Mouse (Mus musculus) liver, embryonic 13.5 days (tissue): ENCODE measurements around the gene Shisa2. TPM values are rescaled to one million over a fixed set of nuclear protein-coding genes. Genes with fewer than 3 reads are reported as not detected.

Source experiments
- ATAC-seq: fragments of 200-750 bp; cut with Nextera tagmentation; 2 replicates; pipeline ENCODE4 v1.8.0; 2017; ENCODE audit warnings: low read depth, mild to moderate bottlenecking, moderate number of reproducible peaks, moderate library complexity
- DNase-seq: peaks from one replicate; pipeline ENCODE4 v3.0.0; 2022
- H3K27ac ChIP-seq: fragments of 300-500 bp; sonication (generic); 2 replicates; pipeline ENCODE4 v1.5.1; 2015; ENCODE audit warnings: moderate library complexity, mild to moderate bottlenecking, inconsistent platforms
- H3K27me3 ChIP-seq: fragments of 300-500 bp; sonication (generic); 2 replicates; pipeline ENCODE4 v1.6.1; 2015; ENCODE audit warnings: mild to moderate bottlenecking, inconsistent platforms
- H3K36me3 ChIP-seq: fragments of 300-500 bp; sonication (generic); 2 replicates; pipeline ENCODE4 v1.6.1; 2015; ENCODE audit warnings: mild to moderate bottlenecking, inconsistent platforms
- H3K4me1 ChIP-seq: fragments of 300-500 bp; sonication (generic); replicated peaks from 2 replicates; pipeline ENCODE4 v1.6.1; 2015; ENCODE audit warnings: inconsistent platforms
- H3K4me2 ChIP-seq: fragments of 300-500 bp; sonication (generic); 2 replicates; pipeline ENCODE4 v1.6.1; 2015; ENCODE audit warnings: inconsistent platforms, mild to moderate bottlenecking, moderate library complexity
- H3K4me3 ChIP-seq: fragments of 300-500 bp; sonication (generic); replicated peaks from 2 replicates; pipeline ENCODE4 v1.5.1; 2015; ENCODE audit warnings: mild to moderate bottlenecking, inconsistent platforms
- H3K9ac ChIP-seq: fragments of 300-500 bp; sonication (generic); 2 replicates; pipeline ENCODE4 v1.6.1; 2015; ENCODE audit warnings: mild to moderate bottlenecking, inconsistent platforms
- H3K9me3 ChIP-seq: fragments of 300-500 bp; sonication (generic); replicated peaks from 2 replicates; pipeline ENCODE4 v1.6.1; 2016; ENCODE audit warnings: inconsistent platforms
- WGBS: fragments of 180-500 bp; shearing (Covaris S2); methylation state at CpG from one replicate; pipeline ENCODE4 v1.1.7; 2015; ENCODE audit not compliant: insufficient replicate concordance; 5-methylcytosine and 5-hydroxymethylcytosine counted together
- polyA plus RNA-seq: library from polyadenylated mRNA; unstranded; fragments of >200 nt; fragmentation: Nextera tagmentation; extraction: Ambion mirVana; gene quantifications from 2 replicates; pipeline ENCODE4 v1.2.1, GENCODE M21; 2015

Shisa2 gene
- polyA plus RNA-seq, 1 experiment from 2014 or later, result 0.90 TPM

- Histone ChIP-seq H3K27ac (no peak overlapping the region), H3K9ac (no peak overlapping the region), H3K9me3 (no peaks in the 10 kb centered on the region), H3K36me3 (no peaks in the 10 kb centered on the region), H3K4me3 (no peak overlapping the region), H3K4me2 (no peak overlapping the region), H3K27me3 (peaks cover 10% of the 10 kb centered on the region), H3K4me1 (no peaks in the 10 kb centered on the region)
- DNase-seq (no peak), ATAC-seq (no peak)
- 62% methylated on average over 6 of the region's 6 CpGs for WGBS
Observed at GRCm38 (mm10) chr14:59632067-59632466, 7.0 kb downstream of the Shisa2 start.

- WGBS, result 75% methylated on average over 5 of the region's 5 CpGs
- no peak overlapping the region for H3K27ac ChIP-seq
- H3K4me3 ChIP-seq, result no peak overlapping the region
- no peaks in the 10 kb centered on the region for H3K27me3 ChIP-seq
- H3K36me3 ChIP-seq, result no peaks in the 10 kb centered on the region
- no peak overlapping the region for H3K4me2 ChIP-seq
- H3K4me1 ChIP-seq, result no peaks in the 10 kb centered on the region
- DNase-seq (no peak), ATAC-seq (no peak)
- no peak overlapping the region for H3K9ac ChIP-seq
- H3K9me3 ChIP-seq, result no peaks in the 10 kb centered on the region
Observed at GRCm38 (mm10) chr14:59633295-59633898, 8.3 kb downstream of the Shisa2 start.

- no peak for DNase-seq
- no peak for ATAC-seq
- Histone ChIP-seq H3K9me3 (no peaks in the 10 kb centered on the region), H3K4me1 (no peaks in the 10 kb centered on the region), H3K4me2 (no peak overlapping the region), H3K4me3 (no peak overlapping the region), H3K9ac (no peak overlapping the region), H3K27ac (no peak overlapping the region), H3K27me3 (no peaks in the 10 kb centered on the region), H3K36me3 (no peaks in the 10 kb centered on the region)
- WGBS, result 76% methylated on average over 9 of the region's 9 CpGs
Observed at GRCm38 (mm10) chr14:59633988-59634387, 8.9 kb downstream of the Shisa2 start.

GRCm38 (mm10) chr14:59638906-59639703 lies 14.0 kb downstream of the Shisa2 start:
- Histone ChIP-seq H3K4me1 (no peaks in the 10 kb centered on the region), H3K4me3 (no peak overlapping the region), H3K27me3 (no peaks in the 10 kb centered on the region), H3K9me3 (no peaks in the 10 kb centered on the region), H3K27ac (no peak overlapping the region), H3K4me2 (no peak overlapping the region), H3K36me3 (no peaks in the 10 kb centered on the region), H3K9ac (no peak overlapping the region)
- WGBS, result 47% methylated on average over 7 of the region's 7 CpGs
- ATAC-seq (no peak), DNase-seq (no peak)

GRCm38 (mm10) chr14:59641856-59642255 lies 16.7 kb downstream of the Shisa2 start:
- ATAC-seq (no peak), DNase-seq (no peak)
- peaks cover 6% of the 10 kb centered on the region for H3K4me1 ChIP-seq
- no peak overlapping the region for H3K4me3 ChIP-seq
- no peak overlapping the region for H3K4me2 ChIP-seq
- no peak overlapping the region for H3K27ac ChIP-seq
- WGBS, result 52% methylated on average over 5 of the region's 5 CpGs
- H3K9me3 ChIP-seq, result no peaks in the 10 kb centered on the region
- no peak overlapping the region for H3K9ac ChIP-seq
- H3K27me3 ChIP-seq, result no peaks in the 10 kb centered on the region
- no peaks in the 10 kb centered on the region for H3K36me3 ChIP-seq

GRCm38 (mm10) chr14:59643582-59643981 lies 18.5 kb downstream of the Shisa2 start:
- no peak overlapping the region for H3K9ac ChIP-seq
- no peaks in the 10 kb centered on the region for H3K27me3 ChIP-seq
- no peak overlapping the region for H3K27ac ChIP-seq
- H3K4me3 ChIP-seq, result no peak overlapping the region
- no peak for DNase-seq
- ATAC-seq, result no peak
- H3K4me2 ChIP-seq, result no peak overlapping the region
- peaks cover 6% of the 10 kb centered on the region for H3K4me1 ChIP-seq
- 7% methylated on average over 12 of the region's 12 CpGs for WGBS
- no peaks in the 10 kb centered on the region for H3K36me3 ChIP-seq
- no peaks in the 10 kb centered on the region for H3K9me3 ChIP-seq

- H3K27ac ChIP-seq, result no peak overlapping the region
- no peak overlapping the region for H3K4me3 ChIP-seq
- DNase-seq (no peak), ATAC-seq (no peak)
- WGBS, result 40% methylated on average over 1 of the region's 1 CpGs
- no peaks in the 10 kb centered on the region for H3K36me3 ChIP-seq
- H3K27me3 ChIP-seq, result no peaks in the 10 kb centered on the region
- no peak overlapping the region for H3K4me2 ChIP-seq
- no peak overlapping the region for H3K9ac ChIP-seq
- H3K4me1 ChIP-seq, result peaks cover 6% of the 10 kb centered on the region
- no peaks in the 10 kb centered on the region for H3K9me3 ChIP-seq
Observed at GRCm38 (mm10) chr14:59644166-59644565, 19.1 kb downstream of the Shisa2 start.

GRCm38 (mm10) chr14:59644896-59645295 lies 19.8 kb downstream of the Shisa2 start:
- Histone ChIP-seq H3K27ac (no peak overlapping the region), H3K4me2 (no peak overlapping the region), H3K36me3 (no peaks in the 10 kb centered on the region), H3K4me3 (no peak overlapping the region), H3K27me3 (no peaks in the 10 kb centered on the region), H3K4me1 (peaks cover 6% of the 10 kb centered on the region), H3K9me3 (no peaks in the 10 kb centered on the region), H3K9ac (no peak overlapping the region)
- WGBS, result 33% methylated on average over 3 of the region's 3 CpGs
- DNase-seq (no peak), ATAC-seq (no peak)

GRCm38 (mm10) chr14:59646826-59647697 lies 22.0 kb downstream of the Shisa2 start:
- DNase-seq (no peak), ATAC-seq (no peak)

GRCm38 (mm10) chr14:59648611-59649010 lies 23.5 kb downstream of the Shisa2 start:
- Histone ChIP-seq H3K9ac (no peak overlapping the region), H3K27me3 (no peaks in the 10 kb centered on the region), H3K4me1 (peaks cover 6% of the 10 kb centered on the region), H3K36me3 (no peaks in the 10 kb centered on the region), H3K9me3 (no peaks in the 10 kb centered on the region), H3K4me2 (no peak overlapping the region), H3K27ac (no peak overlapping the region), H3K4me3 (no peak overlapping the region)
- DNase-seq (no peak), ATAC-seq (no peak)
- WGBS, result 65% methylated on average over 10 of the region's 10 CpGs

More at GRCm38 (mm10) chr14:59646826-59647697, 22.0 kb downstream of the Shisa2 start:
- H3K9me3 ChIP-seq, result no peaks in the 10 kb centered on the region
- no peak overlapping the region for H3K9ac ChIP-seq
- no peaks in the 10 kb centered on the region for H3K27me3 ChIP-seq
- H3K4me3 ChIP-seq, result no peak overlapping the region
- peaks cover 6% of the 10 kb centered on the region for H3K4me1 ChIP-seq
- H3K36me3 ChIP-seq, result no peaks in the 10 kb centered on the region
- H3K27ac ChIP-seq, result no peak overlapping the region
- H3K4me2 ChIP-seq, result no peak overlapping the region
- WGBS, result 55% methylated on average over 16 of the region's 16 CpGs

GRCm38 (mm10) chr14:59649337-59649736 lies 24.2 kb downstream of the Shisa2 start:
- Histone ChIP-seq H3K27me3 (no peaks in the 10 kb centered on the region), H3K4me3 (no peak overlapping the region), H3K4me1 (peaks cover 6% of the 10 kb centered on the region), H3K36me3 (no peaks in the 10 kb centered on the region), H3K27ac (no peak overlapping the region), H3K9ac (no peak overlapping the region), H3K9me3 (no peaks in the 10 kb centered on the region), H3K4me2 (no peak overlapping the region)
- DNase-seq (no peak), ATAC-seq (no peak)
- WGBS, result 43% methylated on average over 6 of the region's 6 CpGs
